Mouse (Mus musculus): ENCODE results near the gene Trim45. TPM values are rescaled to one million over a fixed set of nuclear protein-coding genes. Genes with fewer than 3 reads are reported as not detected.

Trim45 gene
- total RNA-seq, 2 experiments from 2014 or later, result 3.9 to 5.3 TPM

- no peak for DNase-seq
These were observed 9.5 kb downstream of the Trim45 start for GRCm38 (mm10) chr3:100931332-100932076.

- peak; percentile 41 for DNase-seq
These were observed 10.3 kb downstream of the Trim45 start for GRCm38 (mm10) chr3:100932077-100932944.

GRCm38 (mm10) chr3:100935521-100935920 is 13.5 kb downstream of the Trim45 start:
- no peak for DNase-seq

- DNase-seq, result no peak
These were observed 14.2 kb downstream of the Trim45 start for GRCm38 (mm10) chr3:100936201-100936600.

GRCm38 (mm10) chr3:100938211-100938610 is 16.2 kb downstream of the Trim45 start:
- DNase-seq, result no peak

- no peak for DNase-seq
These were observed 18.6 kb downstream of the Trim45 start for GRCm38 (mm10) chr3:100940496-100941037.

GRCm38 (mm10) chr3:100947286-100947685 is 25.3 kb downstream of the Trim45 start:
- peak; percentile 15 for DNase-seq

GRCm38 (mm10) chr3:100951531-100951930 is 29.5 kb downstream of the Trim45 start:
- DNase-seq, result no peak

- no peak for DNase-seq
These were observed 32.6 kb downstream of the Trim45 start for GRCm38 (mm10) chr3:100954616-100955015.

GRCm38 (mm10) chr3:100961007-100961406 is 39.0 kb downstream of the Trim45 start:
- DNase-seq, result no peak

GRCm38 (mm10) chr3:100961501-100961900 is 39.5 kb downstream of the Trim45 start:
- no peak for DNase-seq

GRCm38 (mm10) chr3:100963849-100964542 is 42.0 kb downstream of the Trim45 start:
- peak; percentile 57 for DNase-seq

GRCm38 (mm10) chr3:100969176-100969917 is 47.3 kb downstream of the Trim45 start, which contains the start of gene Ttf2:
Gene Ttf2 (minus strand): TSS chr3:100969663.
- peak; percentile 95 for DNase-seq

GRCm38 (mm10) chr3:100973906-100974305 is 51.9 kb downstream of the Trim45 start:
- peak; percentile 12 for DNase-seq

GRCm38 (mm10) chr3:100979290-100979689 is 57.3 kb downstream of the Trim45 start:
- no peak for DNase-seq

Other genes with a start within 250 kb of the Trim45 start
- gene Man1a2, start 236.7 kb upstream of the Trim45 start, total RNA-seq (2021), result 10 to 100 TPM; 78.8 to 86.7 TPM
- gene Vtcn1, start 96.7 kb upstream of the Trim45 start, total RNA-seq (2021), result under 1 TPM; 0.18 to 0.55 TPM
- gene Ttf2, start 47.5 kb downstream of the Trim45 start, total RNA-seq (2021), result 10 to 100 TPM in 1 of 2 experiments, 1 to 10 TPM in 1; 8.0 to 11.9 TPM
- under 1 TPM; 0.12 to 0.27 TPM for gene Cd101, start 107.4 kb downstream of the Trim45 start, total RNA-seq (2021)
- 10 to 100 TPM; 35.7 to 35.8 TPM for gene Ptgfrn, start 188.1 kb downstream of the Trim45 start, total RNA-seq (2021)

Data from adrenal gland, postnatal 10 days (tissue).